Mouse (Mus musculus) naive thymus-derived CD4-positive, alpha-beta T cell, adult 2 months (primary cell): ENCODE data around the gene Ifnl2.

Source experiments
- DNase-seq: peaks from one replicate; pipeline ENCODE4 v3.0.0-alpha.2; 2011; ENCODE audit warnings: low read depth

The Ifnl2 gene

DNA sequence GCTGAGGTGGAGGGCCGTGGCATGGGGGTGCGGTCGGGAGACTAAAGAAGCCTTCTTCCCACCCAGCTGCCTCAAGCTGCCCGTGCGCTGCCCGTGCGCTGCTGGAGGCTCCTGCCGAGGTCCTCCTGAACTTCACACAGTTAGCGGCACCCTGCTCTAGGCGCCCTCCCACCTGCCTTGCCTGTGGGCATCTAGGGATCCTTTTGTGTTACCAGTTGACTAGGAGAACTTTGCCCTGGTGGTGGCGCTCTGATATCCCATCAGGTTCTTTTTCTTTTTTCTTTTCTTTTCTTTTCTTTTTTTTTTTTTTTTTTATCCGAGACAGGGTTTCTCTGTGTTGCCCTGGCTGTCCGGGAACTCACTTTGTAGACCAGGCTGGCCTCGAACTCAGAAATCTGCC lies 19.4 kb downstream of the Ifnl2 start:
- DNase-seq: peak; percentile 19

DNA sequence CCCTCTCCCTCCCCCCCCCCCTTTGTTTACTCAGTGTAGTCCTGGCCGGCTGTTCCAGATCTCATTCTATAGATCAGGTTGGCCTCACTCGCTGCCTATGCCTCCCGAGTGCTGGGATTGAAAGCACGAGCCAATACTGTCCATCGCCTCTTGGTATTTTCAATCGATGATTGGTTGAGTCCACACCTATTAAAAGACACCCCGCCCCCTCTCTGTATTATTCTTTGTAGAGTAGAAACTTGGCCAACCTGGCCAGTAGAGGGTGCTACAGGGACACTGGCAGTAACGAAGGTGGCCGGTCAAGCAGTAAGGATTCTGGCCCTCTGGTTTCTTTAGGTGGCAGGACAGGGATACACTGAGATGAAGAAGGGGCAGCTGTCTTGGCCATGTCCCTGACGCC lies 19.8 kb downstream of the Ifnl2 start:
- peak; percentile 71 for DNase-seq

DNA sequence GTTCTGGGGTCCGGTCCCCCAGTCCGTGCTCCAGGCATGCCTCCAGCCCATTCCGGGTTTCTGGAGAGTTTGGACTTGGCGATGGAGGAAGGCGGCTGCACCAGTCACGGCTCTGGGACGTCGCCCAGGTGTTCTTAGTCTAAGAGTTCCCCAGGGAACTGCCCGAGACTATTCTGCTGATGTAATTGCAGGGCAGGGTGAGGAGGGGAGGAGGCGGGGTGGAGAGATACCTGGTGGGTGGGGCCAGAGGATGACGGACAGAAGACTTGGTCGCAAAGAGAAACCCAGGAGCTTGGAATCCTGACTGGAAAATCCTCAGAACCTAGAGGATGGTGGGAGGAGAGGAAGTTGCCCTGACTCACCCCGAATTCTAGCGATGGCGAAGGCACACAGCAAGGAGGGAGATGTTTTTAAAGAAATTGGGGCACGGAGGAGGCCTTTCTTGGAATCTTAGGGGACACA lies 22.2 kb downstream of the Ifnl2 start:
- no peak for DNase-seq

DNA sequence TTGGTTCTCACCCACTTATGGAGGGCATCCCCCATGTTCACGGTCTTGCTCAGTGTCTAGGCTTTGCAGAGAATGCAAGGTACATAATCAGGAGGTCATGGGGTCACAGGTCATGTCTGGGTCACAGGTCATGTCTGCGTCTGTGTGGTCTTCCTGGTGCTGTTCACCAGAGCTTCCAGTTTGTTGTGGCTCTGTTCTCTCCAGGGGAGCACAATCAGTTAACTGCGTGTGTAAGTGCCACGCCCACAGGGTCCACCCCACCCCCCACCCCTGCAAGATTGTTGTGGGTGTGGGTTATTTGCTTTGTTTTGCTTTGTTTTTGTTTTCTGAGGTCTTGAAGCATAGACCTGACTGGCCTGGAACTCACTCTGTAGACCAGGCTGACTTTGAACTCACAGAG lies 26.1 kb downstream of the Ifnl2 start:
- DNase-seq: no peak

DNA sequence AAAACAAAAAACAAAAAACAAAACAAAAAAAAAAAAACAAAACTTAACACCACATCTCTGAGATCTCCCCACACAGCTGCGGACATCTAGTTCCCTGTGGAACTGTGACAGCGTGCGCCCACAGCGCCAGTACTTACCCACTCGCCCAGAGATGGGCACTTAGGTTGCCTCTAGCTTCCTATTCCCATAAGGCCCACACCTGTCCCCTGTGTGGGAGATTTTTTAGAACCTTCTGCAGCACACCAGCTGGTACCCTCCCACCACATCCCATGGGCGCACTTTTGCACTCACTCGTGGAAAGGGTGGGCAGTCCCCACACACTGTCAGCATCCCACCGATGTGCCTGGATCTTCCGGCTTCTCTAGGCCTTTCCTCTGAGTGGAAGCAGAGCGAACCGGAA lies 27.4 kb downstream of the Ifnl2 start:
- DNase-seq: no peak

DNA sequence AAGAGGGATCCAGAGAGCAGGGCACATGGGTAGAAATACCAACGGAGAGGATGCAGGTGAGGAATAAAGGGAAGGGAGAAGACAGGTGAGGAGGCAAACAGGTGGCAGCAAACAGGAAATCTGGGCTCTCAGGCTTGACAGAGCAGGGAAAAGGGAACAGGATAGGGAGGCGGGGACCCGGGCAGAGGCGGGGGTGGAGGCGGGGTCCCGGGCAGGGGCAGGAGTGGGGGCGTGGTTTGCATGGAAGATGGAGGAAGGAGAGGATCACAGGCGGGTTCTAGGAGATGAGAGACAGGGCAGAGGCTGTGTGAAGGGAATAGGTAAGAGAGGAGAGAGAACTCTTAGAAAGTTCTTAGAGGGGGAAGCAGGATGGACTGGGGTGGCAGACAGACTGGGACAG lies 31.4 kb downstream of the Ifnl2 start:
- no peak for DNase-seq

DNA sequence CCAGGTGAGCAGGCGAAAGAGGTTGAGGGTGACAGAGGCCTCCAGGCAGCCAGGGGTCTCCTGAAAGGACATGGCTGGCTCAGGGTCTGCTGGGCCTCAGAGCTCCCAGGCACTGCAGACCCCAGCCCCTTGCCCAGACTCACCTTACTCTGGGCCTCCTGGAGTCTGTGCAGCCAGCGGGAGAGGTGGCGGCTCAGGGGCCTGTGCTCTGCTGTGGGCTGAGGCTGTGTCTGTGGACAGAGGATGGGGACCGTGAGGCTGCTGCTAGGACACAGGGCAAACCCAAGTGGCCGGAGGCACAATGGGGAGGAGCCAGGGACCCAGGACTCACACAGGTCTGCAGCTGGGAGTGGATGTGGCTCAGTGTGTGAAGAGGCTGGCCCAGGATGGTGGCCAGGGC lies 32.9 kb downstream of the Ifnl2 start:
- DNase-seq: no peak

DNA sequence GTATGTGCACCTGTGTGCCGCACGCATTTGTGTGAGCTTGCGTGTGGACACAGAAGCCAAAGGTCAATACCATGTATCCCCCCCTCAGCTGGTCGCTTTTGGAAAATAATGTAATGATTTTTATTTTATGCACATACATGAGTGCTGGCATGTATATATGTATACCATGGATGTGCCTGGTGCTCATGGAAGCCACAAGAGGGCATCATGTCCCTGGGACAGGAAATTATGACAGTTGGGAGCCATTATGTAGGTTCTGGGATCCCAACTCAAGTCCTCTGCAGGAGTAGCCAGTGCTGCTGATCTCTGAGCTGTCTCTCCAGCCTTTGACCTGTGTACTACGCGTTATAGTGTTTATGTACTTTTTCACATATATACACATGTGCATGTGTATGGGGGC lies 34.1 kb downstream of the Ifnl2 start:
- DNase-seq: no peak

DNA sequence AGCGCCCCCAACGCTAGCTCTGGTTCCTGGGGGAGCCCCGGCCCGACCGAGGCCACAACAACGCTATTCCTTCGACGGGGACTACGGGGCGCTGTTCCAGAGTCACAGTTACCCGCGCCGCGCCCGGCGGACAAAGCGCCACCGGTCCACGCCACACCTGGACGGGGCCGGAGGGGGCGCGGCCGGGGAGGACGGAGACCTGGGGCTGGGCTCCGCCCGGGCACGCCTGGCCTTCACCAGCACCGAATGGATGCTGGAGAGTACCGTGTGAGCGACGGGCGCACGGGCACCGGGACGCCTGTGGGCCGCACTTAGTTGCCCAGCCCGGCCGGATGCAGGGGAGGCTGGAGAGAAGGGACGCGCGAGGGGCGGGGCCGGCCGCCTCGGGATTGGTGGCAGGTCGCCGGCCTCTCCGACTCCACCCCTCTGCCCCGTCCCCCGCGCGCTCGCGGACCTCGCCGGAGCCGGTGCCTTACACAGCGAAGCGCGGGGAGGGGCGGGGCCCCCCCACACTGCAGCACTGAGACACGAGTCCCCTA lies 43.0 kb downstream of the Ifnl2 start:
- no peak for DNase-seq

DNA sequence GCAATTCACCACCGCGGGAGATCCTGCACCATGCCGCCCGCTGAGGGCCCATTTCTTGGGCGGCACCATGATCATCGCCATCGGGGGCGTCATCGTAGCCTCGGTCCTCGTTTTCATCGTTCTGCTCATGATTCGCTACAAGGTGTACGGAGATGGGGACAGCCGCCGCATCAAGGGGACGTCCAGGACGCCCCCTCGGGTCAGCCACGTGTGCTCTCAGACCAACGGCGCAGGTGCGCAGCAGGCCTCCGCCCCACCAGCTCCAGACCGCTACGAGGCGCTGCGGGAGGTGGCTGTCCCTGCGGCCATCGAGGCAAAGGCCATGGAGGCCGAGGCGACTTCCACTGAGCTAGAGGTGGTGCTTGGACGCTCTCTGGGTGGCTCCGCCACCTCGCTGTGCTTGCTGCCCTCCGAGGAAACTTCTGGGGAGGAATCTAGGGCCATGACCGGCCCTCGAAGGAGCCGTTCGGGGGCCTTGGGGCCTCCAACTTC lies 43.5 kb downstream of the Ifnl2 start:
- no peak for DNase-seq

DNA sequence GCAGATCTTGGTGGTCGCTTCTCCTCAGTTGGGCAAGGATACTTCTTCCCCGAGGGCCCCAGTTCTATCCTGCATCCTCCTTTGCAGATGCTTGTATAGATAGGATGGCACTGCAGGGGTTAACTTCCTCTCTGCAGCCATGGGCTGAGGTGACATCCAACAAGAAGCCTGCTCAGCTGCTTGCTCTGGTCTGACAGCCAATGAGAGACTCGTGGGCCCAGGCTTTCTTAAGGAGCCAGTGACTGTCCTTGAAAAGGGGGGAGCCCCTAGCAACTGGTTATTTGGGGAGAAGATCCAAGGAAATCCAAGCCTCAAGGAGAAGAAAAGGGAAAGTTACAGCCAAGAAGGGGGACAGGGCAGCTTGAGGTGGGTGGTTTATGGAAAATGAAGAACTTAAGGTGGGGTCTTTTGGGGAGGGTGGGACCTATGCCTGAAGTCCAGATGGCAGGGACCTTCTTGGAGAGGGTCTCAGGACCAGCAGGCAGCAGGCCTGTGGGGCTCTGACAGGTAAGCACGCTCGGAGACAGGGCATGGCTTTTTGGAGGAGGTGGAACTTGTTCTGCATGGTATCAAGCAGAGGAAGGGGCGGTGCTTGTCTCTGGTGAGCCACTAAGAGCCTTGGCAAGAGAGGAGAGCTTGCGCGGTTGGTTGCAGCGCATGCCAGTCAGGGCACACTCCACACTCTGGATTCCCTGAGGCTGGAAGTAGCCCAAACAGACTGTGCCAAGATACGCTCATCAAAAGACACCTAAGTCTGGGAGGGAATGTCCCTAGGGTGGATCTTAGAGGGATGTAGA lies 45.6 kb downstream of the Ifnl2 start:
- DNase-seq: no peak

DNA sequence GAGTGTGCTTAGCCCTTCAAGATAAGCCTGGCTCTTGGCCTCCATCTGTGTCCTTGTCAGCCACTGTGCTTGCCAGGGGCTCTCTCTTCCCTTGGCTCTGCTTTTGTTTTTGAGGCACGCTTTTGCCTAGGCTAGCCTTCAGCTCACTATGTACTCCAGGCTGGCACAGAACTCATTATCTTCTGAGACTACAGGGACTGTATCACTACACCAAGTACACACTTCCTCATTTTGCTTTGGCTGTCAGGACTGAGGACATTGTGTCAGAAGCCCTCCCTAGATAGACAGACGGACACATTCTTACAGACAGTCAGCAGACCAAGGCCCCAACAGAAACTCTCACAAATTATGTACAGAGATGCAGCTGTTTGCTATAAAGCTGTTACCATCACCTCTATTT lies 47.5 kb downstream of the Ifnl2 start:
- DNase-seq: no peak

DNA sequence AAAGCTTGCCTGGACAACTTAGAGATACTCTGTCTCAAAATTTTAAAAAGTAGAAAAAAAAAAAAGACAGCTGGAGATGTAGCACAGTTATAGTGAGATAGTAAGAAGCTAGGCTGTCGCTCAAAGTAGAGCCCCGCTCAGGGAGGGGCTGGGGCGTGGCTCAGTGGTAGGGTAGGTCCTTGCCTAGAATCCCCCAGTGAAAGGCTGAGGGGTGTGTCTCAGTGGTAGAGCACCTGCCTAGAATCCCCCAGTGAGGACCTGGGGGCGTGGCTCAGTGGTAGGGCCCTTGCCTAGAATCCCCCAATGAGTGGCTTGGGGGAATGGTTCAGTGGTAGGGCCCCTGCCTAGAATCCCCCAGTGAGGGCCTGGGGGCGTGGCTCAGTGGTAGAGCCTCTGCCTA lies 49.9 kb downstream of the Ifnl2 start:
- no peak for DNase-seq
